Mouse (Mus musculus) midbrain, embryonic 16.5 days (tissue): ENCODE data around the gene Gm21083. TPM values are rescaled to one million over a fixed set of nuclear protein-coding genes. Genes with fewer than 3 reads are reported as not detected.
"Not testable (repeated sequence)": the region's sequence is repeated elsewhere in the genome, so short reads cannot be mapped to it uniquely, and the experiment has no call there.

Experiments used
- ATAC-seq: fragments of 200-750 bp; cut with Nextera tagmentation; 2 replicates; pipeline ENCODE4 v1.8.0; 2017; ENCODE audit warnings: moderate TSS enrichment
- H3K27ac ChIP-seq: fragments of 300-500 bp; sonication (generic); 2 replicates; pipeline ENCODE4 v1.5.1; 2014; ENCODE audit warnings: mild to moderate bottlenecking, low read length, mixed read lengths
- H3K27me3 ChIP-seq: fragments of 300-500 bp; sonication (generic); 2 replicates; pipeline ENCODE4 v1.6.1; 2014; ENCODE audit warnings: low read depth, low read length, mixed read lengths; ENCODE audit not compliant: control insufficient read depth, insufficient read depth
- H3K36me3 ChIP-seq: fragments of 300-500 bp; sonication (generic); 2 replicates; pipeline ENCODE4 v1.6.1; 2014; ENCODE audit warnings: mild to moderate bottlenecking, low read length, moderate library complexity, mixed read lengths; ENCODE audit not compliant: control insufficient read depth, insufficient read depth
- H3K4me1 ChIP-seq: fragments of 300-500 bp; sonication (generic); 2 replicates; pipeline ENCODE4 v1.6.1; 2014; ENCODE audit warnings: mild to moderate bottlenecking, low read length, mixed read lengths; ENCODE audit not compliant: control insufficient read depth, insufficient read depth
- H3K4me2 ChIP-seq: fragments of 300-500 bp; sonication (generic); 2 replicates; pipeline ENCODE4 v1.6.1; 2014; ENCODE audit warnings: mild to moderate bottlenecking, low read length, mixed read lengths
- H3K4me3 ChIP-seq: fragments of 300-500 bp; sonication (generic); 2 replicates; pipeline ENCODE4 v1.5.1; 2014; ENCODE audit warnings: low read depth, mild to moderate bottlenecking, low read length, moderate library complexity, mixed read lengths
- H3K9ac ChIP-seq: fragments of 300-500 bp; sonication (generic); 2 replicates; pipeline ENCODE4 v1.6.1; 2014; ENCODE audit warnings: low read depth, low read length, mixed read lengths
- H3K9me3 ChIP-seq: fragments of 300-500 bp; sonication (generic); replicated peaks from 2 replicates; pipeline ENCODE4 v1.6.1; 2014; ENCODE audit warnings: mild to moderate bottlenecking, low read length, mixed read lengths; ENCODE audit not compliant: control insufficient read depth, poor library complexity, severe bottlenecking
- WGBS: fragments of 180-500 bp; shearing (Covaris S2); extraction: QIAGEN DNeasy Blood & Tissue Kit; methylation state at CpG from one replicate; pipeline ENCODE4 v1.1.7; 2014; 5-methylcytosine and 5-hydroxymethylcytosine counted together
- polyA plus RNA-seq: library from polyadenylated mRNA; unstranded; fragments of >200 nt; fragmentation: Nextera tagmentation; extraction: Ambion mirVana; gene quantifications from 2 replicates; pipeline ENCODE4 v1.2.1, GENCODE M21; 2015

The Gm21083 gene
- polyA plus RNA-seq, 1 experiment from 2014 or later = not detected

DNA sequence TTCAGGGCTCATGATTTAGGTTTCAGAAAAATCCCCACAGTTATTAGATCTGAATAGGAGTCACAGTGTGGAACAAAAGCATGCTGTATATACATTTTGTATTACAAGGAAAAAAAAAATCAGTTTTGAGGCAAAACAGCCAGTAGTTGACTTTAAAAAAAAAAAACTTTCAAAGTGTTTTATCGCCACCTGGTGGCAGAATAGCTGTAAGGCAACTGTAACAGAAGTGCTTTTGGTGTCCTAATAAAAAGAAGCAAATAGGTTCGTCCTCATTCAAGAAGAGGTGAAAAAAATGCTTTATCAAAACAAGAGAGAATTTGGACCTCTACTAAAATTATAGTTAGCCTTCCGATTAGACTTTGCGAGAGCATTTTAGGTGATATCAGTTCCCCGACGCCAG lies 11.2 kb downstream of the Gm21083 start:
- WGBS = 35% methylated on average over 6 of the region's 6 CpGs
- H3K4me3 ChIP-seq = not testable (repeated sequence)

GRCm38 (mm10) chr5:15590635-15591034 lies 13.5 kb downstream of the Gm21083 start:
- not testable (repeated sequence) for H3K4me1 ChIP-seq, H3K9ac ChIP-seq, ATAC-seq, H3K27ac ChIP-seq, H3K9me3 ChIP-seq, H3K36me3 ChIP-seq, H3K4me3 ChIP-seq, H3K27me3 ChIP-seq, H3K4me2 ChIP-seq
- 54% methylated on average over 5 of the region's 5 CpGs for WGBS

More for the DNA sequence above, 11.2 kb downstream of the Gm21083 start:
- H3K27me3 ChIP-seq, H3K4me1 ChIP-seq, H3K9ac ChIP-seq, H3K36me3 ChIP-seq, H3K27ac ChIP-seq, ATAC-seq, H3K9me3 ChIP-seq, H3K4me2 ChIP-seq: not testable (repeated sequence)

GRCm38 (mm10) chr5:15591577-15591976 lies 14.4 kb downstream of the Gm21083 start:
- not testable (repeated sequence) for H3K4me2 ChIP-seq, H3K9me3 ChIP-seq, H3K36me3 ChIP-seq, H3K27me3 ChIP-seq, H3K9ac ChIP-seq, H3K4me1 ChIP-seq, H3K27ac ChIP-seq, ATAC-seq, H3K4me3 ChIP-seq
- 77% methylated on average over 2 of the region's 2 CpGs for WGBS

DNA sequence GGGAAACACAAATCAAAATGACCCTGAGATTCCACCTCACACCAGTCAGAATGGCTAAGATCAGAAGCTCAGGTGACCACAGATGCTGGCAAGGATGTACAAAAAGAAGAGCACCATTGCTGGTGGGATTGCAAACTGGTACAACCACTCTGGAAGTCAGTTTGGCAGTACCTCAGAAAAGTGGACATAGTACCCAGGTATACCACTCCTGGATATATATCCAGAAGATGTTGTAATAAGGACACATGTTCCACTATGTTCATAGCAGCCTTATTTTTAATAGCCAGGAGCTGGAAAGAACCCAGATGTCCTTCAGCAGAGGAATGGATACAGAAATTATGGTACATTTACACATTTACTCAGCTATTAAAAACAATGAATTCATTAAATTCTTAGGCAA lies 21.7 kb downstream of the Gm21083 start:
- H3K27ac ChIP-seq, H3K4me3 ChIP-seq, H3K36me3 ChIP-seq, H3K27me3 ChIP-seq, H3K9ac ChIP-seq, H3K4me2 ChIP-seq, ATAC-seq, H3K4me1 ChIP-seq: not testable (repeated sequence)
- peaks cover 23% of the 10 kb centered on the region for H3K9me3 ChIP-seq

- WGBS = 39% methylated on average over 4 of the region's 4 CpGs
Measured at GRCm38 (mm10) chr5:15600342-15600741, 23.2 kb downstream of the Gm21083 start.

GRCm38 (mm10) chr5:15601481-15601880 lies 24.3 kb downstream of the Gm21083 start:
- H3K27me3 ChIP-seq, H3K4me3 ChIP-seq, H3K4me2 ChIP-seq, H3K4me1 ChIP-seq, H3K36me3 ChIP-seq, H3K27ac ChIP-seq, H3K9ac ChIP-seq: not testable (repeated sequence)
- H3K9me3 ChIP-seq = peaks cover 21% of the 10 kb centered on the region
- ATAC-seq = peak; percentile 71; the same call in 1 of the 2 replicates
- WGBS = 62% methylated on average over 5 of the region's 5 CpGs

More at GRCm38 (mm10) chr5:15600342-15600741, 23.2 kb downstream of the Gm21083 start:
- not testable (repeated sequence) for H3K36me3 ChIP-seq, H3K27ac ChIP-seq, H3K27me3 ChIP-seq, H3K4me1 ChIP-seq, ATAC-seq, H3K4me3 ChIP-seq, H3K4me2 ChIP-seq, H3K9ac ChIP-seq
- H3K9me3 ChIP-seq = peaks cover 22% of the 10 kb centered on the region

DNA sequence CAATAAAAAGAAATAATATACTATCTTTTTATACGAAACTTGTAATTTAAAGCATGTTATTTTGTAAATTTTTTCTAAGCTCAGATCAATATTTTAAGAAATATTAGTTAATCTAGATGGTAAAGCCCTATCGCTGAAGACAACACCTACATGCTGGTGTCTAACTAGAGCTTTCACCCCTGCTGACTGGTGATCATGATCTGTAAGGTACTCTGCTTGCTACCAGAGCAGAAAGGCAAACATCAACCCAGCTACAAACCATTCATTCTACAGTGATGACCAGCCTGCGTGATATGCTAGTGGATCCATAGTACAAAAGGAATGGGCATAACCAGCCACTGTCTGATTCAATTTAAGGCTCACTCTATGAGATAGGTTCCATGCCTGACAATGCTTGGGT lies 24.8 kb downstream of the Gm21083 start:
- ATAC-seq = 0 out of 2 replicates have a peak, but pooled peaks have one; percentile 51
- not testable (repeated sequence) for H3K4me3 ChIP-seq, H3K36me3 ChIP-seq, H3K27ac ChIP-seq, H3K27me3 ChIP-seq, H3K4me1 ChIP-seq, H3K9ac ChIP-seq, H3K4me2 ChIP-seq
- 73% methylated on average over 3 of the region's 3 CpGs for WGBS
- H3K9me3 ChIP-seq = peaks cover 23% of the 10 kb centered on the region

DNA sequence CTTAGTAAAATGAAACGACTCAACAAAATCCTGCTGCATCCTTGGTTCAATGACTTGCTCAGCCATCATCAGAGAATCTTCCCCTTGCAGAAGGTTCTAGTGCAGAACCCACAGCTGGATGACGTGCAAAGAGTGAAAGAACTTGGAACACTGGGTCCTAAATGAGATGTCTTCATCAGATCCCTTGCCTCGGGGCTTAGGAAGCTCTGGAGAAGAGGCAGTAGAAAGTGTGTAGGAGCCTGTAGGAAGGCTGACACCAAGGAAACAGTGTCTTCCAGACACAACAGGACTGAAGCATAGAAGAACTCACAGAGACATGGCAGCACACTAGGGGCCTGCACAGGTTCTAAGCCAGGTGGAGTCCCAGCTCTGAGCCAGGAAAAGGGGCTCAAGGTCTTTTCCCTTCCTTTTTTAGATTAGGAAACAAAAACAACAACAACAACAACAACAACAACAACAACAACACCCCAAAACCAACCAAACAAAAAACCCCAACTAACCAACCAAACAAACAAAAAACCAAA lies 25.4 kb downstream of the Gm21083 start:
- H3K36me3 ChIP-seq, H3K27me3 ChIP-seq, H3K4me2 ChIP-seq, H3K9ac ChIP-seq, H3K4me3 ChIP-seq, H3K4me1 ChIP-seq, H3K27ac ChIP-seq, ATAC-seq: not testable (repeated sequence)
- peaks cover 23% of the 10 kb centered on the region for H3K9me3 ChIP-seq
- WGBS = 62% methylated on average over 3 of the region's 3 CpGs

DNA sequence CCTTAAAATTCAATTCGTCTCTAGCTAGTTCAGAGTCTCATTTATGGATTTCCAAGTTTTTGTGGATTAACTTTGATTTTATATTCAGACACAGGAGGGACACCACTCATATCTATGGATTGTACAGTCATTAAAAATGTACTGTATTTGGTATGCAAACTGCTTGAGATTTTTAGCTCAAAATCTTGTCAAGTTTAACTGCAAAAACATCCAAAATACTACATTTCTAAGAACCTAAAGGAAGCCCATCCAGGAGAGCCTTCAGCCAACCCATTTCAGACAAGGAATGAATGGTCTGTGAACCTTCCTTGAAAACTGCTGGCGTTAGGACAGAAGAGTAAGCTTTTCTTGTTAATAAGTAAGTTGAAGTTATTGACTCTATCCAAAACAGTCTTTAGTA lies 25.9 kb downstream of the Gm21083 start:
- not testable (repeated sequence) for ATAC-seq, H3K4me3 ChIP-seq, H3K4me2 ChIP-seq, H3K36me3 ChIP-seq, H3K9ac ChIP-seq, H3K27me3 ChIP-seq, H3K27ac ChIP-seq, H3K4me1 ChIP-seq
- H3K9me3 ChIP-seq = peaks cover 23% of the 10 kb centered on the region
- 55% methylated on average over 2 of the region's 2 CpGs for WGBS
